Mouse (Mus musculus): Measurements from ENCODE around the gene Mcrip1. TPM values are rescaled to one million over a fixed set of nuclear protein-coding genes. Genes with fewer than 3 reads are reported as not detected.

Mcrip1 gene
- polyA plus RNA-seq, 1 experiment = 191 TPM

GRCm38 (mm10) chr11:120579316-120580107 is 30.0 kb upstream of the Mcrip1 start:
- Histone ChIP-seq H3K27ac (ENCODE audit: control insufficient read depth, insufficient read depth, low read length) (no peak overlapping the region), H3K4me3 (ENCODE audit: control insufficient read depth, insufficient read depth, low read length) (peak overlapping the region; percentile 97), H3K4me1 (replicated peaks; ENCODE audit: control insufficient read depth, insufficient read depth, low read length) (peaks cover 23% of the 10 kb centered on the region), H3K36me3 (ENCODE audit: control insufficient read depth, insufficient read depth, low read length) (peaks cover 19% of the 10 kb centered on the region), H3K27me3 (ENCODE audit: control insufficient read depth, insufficient read depth, low read length) (no peaks in the 10 kb centered on the region)
- WGBS = 69% methylated on average over 15 of the region's 15 CpGs
- DNase-seq = peak; percentile 84
- TF ChIP-seq CTCF (IDR thresholded peaks at IDR 0.05; ENCODE audit: borderline replicate concordance, control insufficient read depth, extremely low read depth, insufficient read depth, low read length, poor library complexity) = peak; percentile 77; the same call in 1 of the 2 replicates
- TF ChIP-seq POLR2A (IDR thresholded peaks at IDR 0.05; ENCODE audit: control insufficient read depth, extremely low read depth, insufficient read depth, low read length, poor library complexity) = no peak

- Histone ChIP-seq H3K27me3 (ENCODE audit: control insufficient read depth, insufficient read depth, low read length) (no peaks in the 10 kb centered on the region), H3K4me3 (ENCODE audit: control insufficient read depth, insufficient read depth, low read length) (no peak overlapping the region), H3K4me1 (replicated peaks; ENCODE audit: control insufficient read depth, insufficient read depth, low read length) (peaks cover 25% of the 10 kb centered on the region), H3K27ac (ENCODE audit: control insufficient read depth, insufficient read depth, low read length) (no peak overlapping the region), H3K36me3 (ENCODE audit: control insufficient read depth, insufficient read depth, low read length) (peaks cover 19% of the 10 kb centered on the region)
- TF ChIP-seq CTCF (IDR thresholded peaks at IDR 0.05; ENCODE audit: borderline replicate concordance, control insufficient read depth, extremely low read depth, insufficient read depth, low read length, poor library complexity) = no peak
- TF ChIP-seq POLR2A (IDR thresholded peaks at IDR 0.05; ENCODE audit: control insufficient read depth, extremely low read depth, insufficient read depth, low read length, poor library complexity) = no peak
- 95% methylated on average over 11 of the region's 11 CpGs for WGBS
- DNase-seq = peak; percentile 15
Measured at GRCm38 (mm10) chr11:120578694-120579243, 29.2 kb upstream of the Mcrip1 start.

- 87% methylated on average over 10 of the region's 10 CpGs for WGBS
- Histone ChIP-seq H3K4me3 (ENCODE audit: control insufficient read depth, insufficient read depth, low read length) (no peak overlapping the region), H3K27me3 (ENCODE audit: control insufficient read depth, insufficient read depth, low read length) (no peaks in the 10 kb centered on the region), H3K4me1 (replicated peaks; ENCODE audit: control insufficient read depth, insufficient read depth, low read length) (peaks cover 26% of the 10 kb centered on the region), H3K27ac (ENCODE audit: control insufficient read depth, insufficient read depth, low read length) (no peak overlapping the region), H3K36me3 (ENCODE audit: control insufficient read depth, insufficient read depth, low read length) (peaks cover 19% of the 10 kb centered on the region)
- no peak for TF ChIP-seq CTCF (IDR thresholded peaks at IDR 0.05; ENCODE audit: borderline replicate concordance, control insufficient read depth, extremely low read depth, insufficient read depth, low read length, poor library complexity)
- TF ChIP-seq POLR2A (IDR thresholded peaks at IDR 0.05; ENCODE audit: control insufficient read depth, extremely low read depth, insufficient read depth, low read length, poor library complexity) = no peak
- no peak for DNase-seq
Measured at GRCm38 (mm10) chr11:120578024-120578693, 28.6 kb upstream of the Mcrip1 start.

GRCm38 (mm10) chr11:120577211-120578023 is 27.9 kb upstream of the Mcrip1 start:
- H3K36me3 ChIP-seq (ENCODE audit: control insufficient read depth, insufficient read depth, low read length) = peaks cover 19% of the 10 kb centered on the region
- H3K27ac ChIP-seq (ENCODE audit: control insufficient read depth, insufficient read depth, low read length) = no peak overlapping the region
- H3K4me3 ChIP-seq (ENCODE audit: control insufficient read depth, insufficient read depth, low read length) = no peak overlapping the region
- H3K4me1 ChIP-seq (replicated peaks; ENCODE audit: control insufficient read depth, insufficient read depth, low read length) = peaks cover 24% of the 10 kb centered on the region
- TF ChIP-seq CTCF (IDR thresholded peaks at IDR 0.05; ENCODE audit: borderline replicate concordance, control insufficient read depth, extremely low read depth, insufficient read depth, low read length, poor library complexity) = peak; percentile 17; the same call in 1 of the 2 replicates
- TF ChIP-seq POLR2A (IDR thresholded peaks at IDR 0.05; ENCODE audit: control insufficient read depth, extremely low read depth, insufficient read depth, low read length, poor library complexity) = no peak
- WGBS = 72% methylated on average over 7 of the region's 7 CpGs
- no peaks in the 10 kb centered on the region for H3K27me3 ChIP-seq (ENCODE audit: control insufficient read depth, insufficient read depth, low read length)
- no peak for DNase-seq

GRCm38 (mm10) chr11:120576365-120576981 is 26.9 kb upstream of the Mcrip1 start:
- Histone ChIP-seq H3K4me3 (ENCODE audit: control insufficient read depth, insufficient read depth, low read length) (no peak overlapping the region), H3K36me3 (ENCODE audit: control insufficient read depth, insufficient read depth, low read length) (peaks cover 19% of the 10 kb centered on the region), H3K27ac (ENCODE audit: control insufficient read depth, insufficient read depth, low read length) (no peak overlapping the region), H3K4me1 (replicated peaks; ENCODE audit: control insufficient read depth, insufficient read depth, low read length) (peaks cover 21% of the 10 kb centered on the region), H3K27me3 (ENCODE audit: control insufficient read depth, insufficient read depth, low read length) (no peaks in the 10 kb centered on the region)
- DNase-seq = no peak
- TF ChIP-seq CTCF (IDR thresholded peaks at IDR 0.05; ENCODE audit: borderline replicate concordance, control insufficient read depth, extremely low read depth, insufficient read depth, low read length, poor library complexity) (no peak), POLR2A (IDR thresholded peaks at IDR 0.05; ENCODE audit: control insufficient read depth, extremely low read depth, insufficient read depth, low read length, poor library complexity) (no peak)
- WGBS = 98% methylated on average over 3 of the region's 3 CpGs

All from thymus, adult 2 months (tissue).